Mouse (Mus musculus) hindlimb bud, embryonic 11.5 days (tissue): ENCODE measurements around the gene Fam208a.

Experiments
- DNase-seq: peaks from one replicate; pipeline ENCODE4 v3.0.0-alpha.2; 2012; ENCODE audit warnings: low read depth, low spot score; ENCODE audit errors: extremely low spot score

The Fam208a gene

GRCm38 (mm10) chr14:27428573-27428972 lies at the start of gene Fam208a:
TSS of gene Fam208a (plus strand) at chr14:27428834.
- peak; percentile 35 for DNase-seq

GRCm38 (mm10) chr14:27379404-27379803 lies 49.2 kb upstream of the Fam208a start:
- no peak for DNase-seq

GRCm38 (mm10) chr14:27381459-27381858 lies 47.2 kb upstream of the Fam208a start:
- DNase-seq = no peak

GRCm38 (mm10) chr14:27383321-27383830 lies 45.3 kb upstream of the Fam208a start:
- DNase-seq = no peak

- no peak for DNase-seq
These were observed 44.5 kb upstream of the Fam208a start for GRCm38 (mm10) chr14:27384143-27384542.

- DNase-seq = no peak
These were observed 40.0 kb upstream of the Fam208a start for GRCm38 (mm10) chr14:27388616-27389015.

- no peak for DNase-seq
These were observed 38.9 kb upstream of the Fam208a start for GRCm38 (mm10) chr14:27389722-27390121.

- no peak for DNase-seq
These were observed 38.0 kb upstream of the Fam208a start for GRCm38 (mm10) chr14:27390663-27391062.

GRCm38 (mm10) chr14:27391776-27392308 lies 36.8 kb upstream of the Fam208a start:
- DNase-seq = no peak

GRCm38 (mm10) chr14:27392660-27393059 lies 36.0 kb upstream of the Fam208a start:
- no peak for DNase-seq

GRCm38 (mm10) chr14:27393806-27394205 lies 34.8 kb upstream of the Fam208a start:
- DNase-seq = no peak

GRCm38 (mm10) chr14:27396424-27396823 lies 32.2 kb upstream of the Fam208a start:
- DNase-seq = no peak

- DNase-seq = no peak
These were observed 31.1 kb upstream of the Fam208a start for GRCm38 (mm10) chr14:27397526-27397925.

GRCm38 (mm10) chr14:27400495-27400894 lies 28.1 kb upstream of the Fam208a start:
- DNase-seq = no peak

- no peak for DNase-seq
These were observed 26.8 kb upstream of the Fam208a start for GRCm38 (mm10) chr14:27401717-27402278.

- no peak for DNase-seq
These were observed 26.0 kb upstream of the Fam208a start for GRCm38 (mm10) chr14:27402332-27403250.

GRCm38 (mm10) chr14:27405452-27405851 lies 23.2 kb upstream of the Fam208a start:
- DNase-seq = no peak

GRCm38 (mm10) chr14:27405947-27406346 lies 22.7 kb upstream of the Fam208a start:
- DNase-seq = no peak

GRCm38 (mm10) chr14:27408240-27408639 lies 20.4 kb upstream of the Fam208a start:
- DNase-seq = no peak

- DNase-seq = no peak
These were observed 19.0 kb upstream of the Fam208a start for GRCm38 (mm10) chr14:27409662-27410061.

GRCm38 (mm10) chr14:27411492-27411891 lies 17.1 kb upstream of the Fam208a start:
- DNase-seq = no peak

GRCm38 (mm10) chr14:27412699-27413098 lies 15.9 kb upstream of the Fam208a start:
- no peak for DNase-seq
